Mouse (Mus musculus) embryonic facial prominence, embryonic 13.5 days (tissue): ENCODE measurements at regions not wholly inside any gene's neighbourhood (a gene's known extent, or its start where the extent isn't known, plus 50 kb on each side); places are given as distances from the start of the nearest gene placed in this dataset.

Experiments used
- ATAC-seq: fragments of 200-750 bp; cut with Nextera tagmentation; 2 replicates; pipeline ENCODE4 v1.8.0; 2017; ENCODE audit warnings: low read depth; ENCODE audit not compliant: insufficient number of reproducible peaks, insufficient read depth, low FRiP score, low TSS enrichment
- H3K27ac ChIP-seq: fragments of 300-500 bp; sonication (generic); 2 replicates; pipeline ENCODE4 v1.5.1; 2015; ENCODE audit warnings: moderate library complexity, mild to moderate bottlenecking, inconsistent platforms
- H3K27me3 ChIP-seq: fragments of 300-500 bp; sonication (generic); 2 replicates; pipeline ENCODE4 v1.6.1; 2015; ENCODE audit warnings: mild to moderate bottlenecking, inconsistent platforms
- H3K36me3 ChIP-seq: fragments of 300-500 bp; sonication (generic); 2 replicates; pipeline ENCODE4 v1.6.1; 2015; ENCODE audit warnings: mild to moderate bottlenecking, inconsistent platforms
- H3K4me1 ChIP-seq: fragments of 300-500 bp; sonication (generic); 2 replicates; pipeline ENCODE4 v1.6.1; 2015; ENCODE audit warnings: inconsistent platforms
- H3K4me2 ChIP-seq: fragments of 300-500 bp; sonication (generic); 2 replicates; pipeline ENCODE4 v1.6.1; 2015; ENCODE audit warnings: moderate library complexity, mild to moderate bottlenecking, inconsistent platforms
- H3K4me3 ChIP-seq: fragments of 300-500 bp; sonication (generic); 2 replicates; pipeline ENCODE4 v1.5.1; 2015; ENCODE audit warnings: mild to moderate bottlenecking, inconsistent platforms
- H3K9ac ChIP-seq: fragments of 300-500 bp; sonication (generic); 2 replicates; pipeline ENCODE4 v1.6.1; 2015; ENCODE audit warnings: mild to moderate bottlenecking, inconsistent platforms
- H3K9me3 ChIP-seq: fragments of 300-500 bp; sonication (generic); 2 replicates; pipeline ENCODE4 v1.6.1; 2016; ENCODE audit warnings: inconsistent platforms
- WGBS: fragments of 180-500 bp; shearing (Covaris S2); methylation state at CpG from one replicate; pipeline ENCODE4 v1.1.7; 2015; ENCODE audit warnings: mixed read lengths; 5-methylcytosine and 5-hydroxymethylcytosine counted together

DNA sequence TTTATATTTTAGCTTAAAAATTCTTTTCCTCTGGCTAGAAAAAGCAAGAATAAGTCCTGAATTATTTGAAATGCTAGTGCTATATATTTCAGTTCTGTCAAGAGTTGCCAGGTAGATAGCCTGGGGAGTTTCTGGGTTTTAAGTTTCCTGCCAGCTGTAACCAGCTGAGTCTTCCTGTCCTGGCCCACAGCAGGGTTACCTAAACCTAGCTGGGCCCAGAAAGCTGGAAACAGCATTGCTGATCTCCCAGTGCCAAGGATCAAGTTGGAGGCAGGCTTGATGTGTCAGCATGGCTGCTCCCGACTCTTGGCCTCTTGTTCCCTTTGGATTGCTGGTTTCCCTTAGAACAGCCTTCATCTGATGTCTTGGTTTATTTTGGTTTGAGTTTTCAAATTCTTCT lies 122.8 kb upstream of the Tnfaip3 start:
- no peak overlapping the region for H3K9ac ChIP-seq
- no peaks in the 10 kb centered on the region for H3K27me3 ChIP-seq
- no peak overlapping the region for H3K4me3 ChIP-seq
- H3K4me1 ChIP-seq = no peaks in the 10 kb centered on the region
- H3K4me2 ChIP-seq = no peak overlapping the region
- no peak overlapping the region for H3K27ac ChIP-seq
- 75% methylated on average over 1 of the region's 1 CpGs for WGBS
- H3K9me3 ChIP-seq = no peaks in the 10 kb centered on the region
- no peak for ATAC-seq
- no peaks in the 10 kb centered on the region for H3K36me3 ChIP-seq

DNA sequence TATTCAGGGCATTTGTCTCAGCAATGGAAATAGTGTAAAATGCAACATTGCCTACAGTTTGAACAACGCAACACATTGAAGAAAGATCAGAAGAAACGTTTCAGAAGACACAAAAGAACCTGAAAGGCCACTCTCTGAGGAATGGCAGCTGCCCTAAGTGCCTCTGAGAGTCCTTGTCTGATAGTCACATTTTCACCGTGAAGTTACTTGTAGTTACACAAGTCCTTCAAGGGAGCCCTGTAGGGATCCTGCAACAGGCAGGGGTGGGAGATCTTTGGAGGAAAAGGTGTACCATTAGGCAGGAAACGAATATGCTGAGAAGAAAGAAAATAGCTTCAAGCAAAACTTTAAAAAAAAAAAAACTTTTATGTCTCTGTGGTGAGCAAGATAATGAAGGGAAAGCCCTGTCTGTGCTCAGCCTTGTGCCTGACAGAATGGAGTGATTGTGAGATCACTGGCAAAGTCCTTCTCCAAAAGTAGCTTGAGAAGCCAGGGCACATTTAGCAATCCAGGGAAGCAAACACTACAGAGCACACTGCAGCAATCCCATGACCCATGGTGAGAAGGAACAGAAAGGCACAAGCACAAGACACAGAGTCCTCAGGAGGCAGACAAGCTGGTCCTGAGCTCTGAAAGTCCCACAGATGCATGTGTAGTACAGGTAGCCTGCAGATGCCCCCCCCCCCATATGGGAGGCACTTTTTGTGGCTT lies 112.3 kb upstream of the Tnfaip3 start:
- H3K4me3 ChIP-seq = no peak overlapping the region

GRCm38 (mm10) chr10:19126922-19127321 lies 111.5 kb upstream of the Tnfaip3 start:
- no peaks in the 10 kb centered on the region; the same call in 1 of the 2 replicates for H3K27me3 ChIP-seq
- ATAC-seq = no peak
- no peaks in the 10 kb centered on the region for H3K9me3 ChIP-seq
- WGBS = 23% methylated on average over 2 of the region's 2 CpGs
- peaks cover 14% of the 10 kb centered on the region for H3K4me1 ChIP-seq
- H3K4me2 ChIP-seq = no peak overlapping the region
- H3K36me3 ChIP-seq = no peaks in the 10 kb centered on the region
- no peak overlapping the region for H3K4me3 ChIP-seq
- H3K9ac ChIP-seq = no peak overlapping the region
- no peak overlapping the region for H3K27ac ChIP-seq

More for the DNA sequence above, 112.3 kb upstream of the Tnfaip3 start:
- no peaks in the 10 kb centered on the region; the same call in 1 of the 2 replicates for H3K27me3 ChIP-seq
- H3K4me1 ChIP-seq = peaks cover 10% of the 10 kb centered on the region
- H3K36me3 ChIP-seq = no peaks in the 10 kb centered on the region
- whole genome bisulfite sequencing = 53% methylated on average over 4 of the region's 4 CpGs
- ATAC-seq = no peak
- no peak overlapping the region for H3K9ac ChIP-seq
- H3K4me2 ChIP-seq = no peak overlapping the region
- H3K27ac ChIP-seq = no peak overlapping the region
- no peaks in the 10 kb centered on the region for H3K9me3 ChIP-seq

GRCm38 (mm10) chr10:19126438-19126837 lies 111.0 kb upstream of the Tnfaip3 start:
- Histone ChIP-seq H3K9ac (no peak overlapping the region), H3K9me3 (no peaks in the 10 kb centered on the region), H3K36me3 (no peaks in the 10 kb centered on the region), H3K4me3 (no peak overlapping the region), H3K27me3 (no peaks in the 10 kb centered on the region; the same call in 1 of the 2 replicates), H3K4me2 (no peak overlapping the region), H3K4me1 (peaks cover 14% of the 10 kb centered on the region), H3K27ac (no peak overlapping the region)
- ATAC-seq = no peak
- 58% methylated on average over 4 of the region's 4 CpGs for WGBS

DNA sequence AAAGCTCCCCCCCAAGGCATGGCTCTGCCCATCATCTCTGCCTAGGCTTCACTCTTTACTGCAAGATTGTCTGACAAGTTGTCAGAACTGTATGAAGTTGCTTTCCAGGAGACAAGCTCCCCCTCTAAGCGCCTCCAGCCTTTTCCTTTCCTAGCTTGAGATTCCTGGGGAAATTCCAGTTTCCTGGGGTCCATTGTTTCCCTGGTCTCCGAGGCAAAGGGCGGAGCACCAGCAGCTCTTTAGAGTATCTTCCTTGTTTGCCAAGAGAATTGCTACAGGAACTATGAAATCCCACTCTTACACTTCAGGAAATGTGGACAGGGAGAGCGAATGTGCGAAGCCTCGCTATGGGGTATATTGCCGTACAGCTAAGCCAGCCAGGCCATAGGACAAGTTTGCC lies 108.2 kb upstream of the Tnfaip3 start:
- H3K4me2 ChIP-seq = no peak overlapping the region
- H3K9me3 ChIP-seq = no peaks in the 10 kb centered on the region
- no peaks in the 10 kb centered on the region for H3K36me3 ChIP-seq
- H3K4me3 ChIP-seq = no peak overlapping the region
- 58% methylated on average over 7 of the region's 7 CpGs for WGBS
- ATAC-seq = no peak
- no peak overlapping the region for H3K9ac ChIP-seq
- no peak overlapping the region for H3K27ac ChIP-seq
- no peaks in the 10 kb centered on the region; the same call in 1 of the 2 replicates for H3K27me3 ChIP-seq
- peaks cover 14% of the 10 kb centered on the region for H3K4me1 ChIP-seq

GRCm38 (mm10) chr10:19122221-19122620 lies 106.8 kb upstream of the Tnfaip3 start:
- Histone ChIP-seq H3K4me1 (peaks cover 15% of the 10 kb centered on the region), H3K9ac (no peak overlapping the region), H3K36me3 (no peaks in the 10 kb centered on the region), H3K9me3 (no peaks in the 10 kb centered on the region), H3K27ac (no peak overlapping the region), H3K4me3 (no peak overlapping the region), H3K27me3 (no peaks in the 10 kb centered on the region; the same call in 1 of the 2 replicates), H3K4me2 (no peak overlapping the region)
- ATAC-seq = no peak
- 39% methylated on average over 6 of the region's 6 CpGs for WGBS

GRCm38 (mm10) chr10:19119281-19120049 lies 104.0 kb upstream of the Tnfaip3 start:
- Histone ChIP-seq H3K4me3 (no peak overlapping the region), H3K27ac (no peak overlapping the region), H3K9me3 (no peaks in the 10 kb centered on the region), H3K36me3 (no peaks in the 10 kb centered on the region), H3K9ac (no peak overlapping the region), H3K4me2 (no peak overlapping the region), H3K27me3 (no peaks in the 10 kb centered on the region; the same call in 1 of the 2 replicates), H3K4me1 (peaks cover 18% of the 10 kb centered on the region)
- no peak for ATAC-seq
- 78% methylated on average over 8 of the region's 8 CpGs for WGBS

DNA sequence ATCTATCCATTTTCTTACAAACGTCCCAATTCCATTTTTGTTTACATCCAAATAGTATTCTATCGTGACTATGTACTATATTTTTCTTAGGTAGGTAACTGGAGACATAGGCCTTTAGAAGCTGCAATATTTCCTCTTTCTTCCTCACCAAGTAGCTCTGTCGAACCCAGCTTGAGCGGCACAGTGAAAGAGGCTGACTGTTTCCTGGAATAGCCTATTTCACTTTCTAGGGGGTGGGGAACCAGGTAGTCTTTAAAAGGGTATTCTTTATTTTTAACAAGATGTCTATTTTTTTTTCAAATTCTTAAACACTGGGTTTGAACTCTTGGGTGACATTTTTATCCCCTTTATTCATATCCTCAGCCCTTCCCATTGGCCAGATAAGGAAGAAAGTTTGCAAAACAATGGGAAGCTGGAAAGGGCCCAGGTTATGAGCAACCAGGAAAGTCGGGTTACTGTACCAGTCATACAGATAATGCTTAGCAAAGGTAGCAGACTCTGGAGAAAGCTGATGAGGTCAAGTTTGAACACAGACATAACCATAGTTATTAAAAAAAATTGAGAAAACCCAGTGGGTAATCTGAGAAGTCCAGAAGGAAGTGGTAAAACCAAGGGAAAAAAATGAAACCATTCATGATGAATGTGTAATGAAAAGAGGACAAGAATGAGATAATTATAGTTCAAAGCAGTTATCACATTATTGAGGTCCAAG lies 103.3 kb upstream of the Tnfaip3 start:
- Histone ChIP-seq H3K4me3 (no peak overlapping the region), H3K4me1 (peaks cover 12% of the 10 kb centered on the region; the same call in 1 of the 2 replicates), H3K27ac (no peak overlapping the region), H3K27me3 (no peaks in the 10 kb centered on the region), H3K9me3 (no peaks in the 10 kb centered on the region), H3K9ac (no peak overlapping the region), H3K36me3 (no peaks in the 10 kb centered on the region), H3K4me2 (no peak overlapping the region)
- WGBS = 77% methylated on average over 5 of the region's 5 CpGs
- ATAC-seq = no peak

- Histone ChIP-seq H3K4me3 (no peak overlapping the region), H3K36me3 (no peaks in the 10 kb centered on the region), H3K27ac (no peak overlapping the region), H3K9ac (no peak overlapping the region), H3K4me1 (peaks cover 8% of the 10 kb centered on the region; the same call in 1 of the 2 replicates), H3K9me3 (no peaks in the 10 kb centered on the region), H3K27me3 (no peaks in the 10 kb centered on the region), H3K4me2 (no peak overlapping the region)
- 19% methylated on average over 9 of the region's 9 CpGs for WGBS
- no peak for ATAC-seq
Measured at GRCm38 (mm10) chr10:19117071-19117605, 101.7 kb upstream of the Tnfaip3 start.

GRCm38 (mm10) chr10:19112459-19112858 lies 97.0 kb upstream of the Tnfaip3 start:
- Histone ChIP-seq H3K27ac (no peak overlapping the region), H3K27me3 (no peaks in the 10 kb centered on the region), H3K9ac (no peak overlapping the region), H3K4me2 (no peak overlapping the region), H3K4me1 (peaks cover 6% of the 10 kb centered on the region; the same call in 1 of the 2 replicates), H3K36me3 (no peaks in the 10 kb centered on the region), H3K4me3 (no peak overlapping the region), H3K9me3 (0 out of 2 replicates have a peak, but pooled peaks cover 3% of the 10 kb centered on the region)
- ATAC-seq = no peak
- WGBS = 83% methylated on average over 2 of the region's 2 CpGs

DNA sequence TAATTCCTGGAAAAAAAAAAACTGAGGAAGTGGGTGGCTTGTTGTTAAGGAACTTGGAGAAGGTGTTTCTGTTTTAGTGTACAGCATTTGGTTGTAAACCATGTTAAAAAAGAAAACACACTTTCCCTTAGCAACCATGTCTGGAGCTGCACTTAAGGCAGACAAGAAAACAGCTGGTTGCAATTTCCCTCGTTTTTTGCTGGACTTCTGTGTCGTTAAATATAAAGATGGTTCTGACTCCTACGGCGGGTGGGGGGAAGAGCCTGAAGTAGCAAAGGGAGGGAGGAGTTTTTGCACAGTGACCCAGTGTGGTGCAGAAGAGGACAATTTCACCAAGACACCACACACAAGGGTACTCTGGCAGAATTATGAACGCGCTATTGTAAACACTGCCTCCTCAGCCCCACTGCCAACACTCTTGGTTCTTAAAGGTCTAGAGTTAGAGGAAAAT lies 89.8 kb upstream of the Tnfaip3 start:
- no peak for ATAC-seq
- H3K36me3 ChIP-seq = no peaks in the 10 kb centered on the region
- H3K9ac ChIP-seq = peak overlapping the region; percentile 36; the same call in 1 of the 2 replicates
- H3K4me2 ChIP-seq = peak overlapping the region; percentile 42
- H3K27me3 ChIP-seq = no peaks in the 10 kb centered on the region
- 18% methylated on average over 6 of the region's 6 CpGs for WGBS
- no peak overlapping the region for H3K4me3 ChIP-seq
- H3K9me3 ChIP-seq = 0 out of 2 replicates have a peak, but pooled peaks cover 3% of the 10 kb centered on the region
- peaks cover 13% of the 10 kb centered on the region for H3K4me1 ChIP-seq
- H3K27ac ChIP-seq = peak overlapping the region; percentile 81
